Mouse (Mus musculus) neural tube, embryonic 11.5 days (tissue): ENCODE measurements around the gene Cd72. TPM values are rescaled to one million over a fixed set of nuclear protein-coding genes. Genes with fewer than 3 reads are reported as not detected.
A peak's percentile ranks its signal among the peaks of the same experiment; 100 is the strongest.

Experiments used
- ATAC-seq: fragments of 200-750 bp; cut with Nextera tagmentation; 2 replicates; pipeline ENCODE4 v1.8.0; 2017; ENCODE audit warnings: moderate number of reproducible peaks, mild to moderate bottlenecking, moderate TSS enrichment, moderate library complexity; ENCODE audit not compliant: insufficient read depth, low FRiP score, low TSS enrichment
- DNase-seq: peaks from one replicate; pipeline ENCODE4 v3.0.0-alpha.2; 2015; ENCODE audit warnings: low spot score
- H3K27ac ChIP-seq: fragments of 300-500 bp; sonication (generic); 2 replicates; pipeline ENCODE4 v1.5.1; 2014; ENCODE audit warnings: low read depth, mild to moderate bottlenecking, low read length
- H3K27me3 ChIP-seq: fragments of 300-500 bp; sonication (generic); 2 replicates; pipeline ENCODE4 v1.6.1; 2014; ENCODE audit warnings: mild to moderate bottlenecking, low read length, mixed read lengths; ENCODE audit not compliant: control insufficient read depth, insufficient read depth
- H3K36me3 ChIP-seq: fragments of 300-500 bp; sonication (generic); 2 replicates; pipeline ENCODE4 v1.6.1; 2014; ENCODE audit warnings: mild to moderate bottlenecking, low read length, moderate library complexity, mixed read lengths; ENCODE audit not compliant: control insufficient read depth, insufficient read depth
- H3K4me1 ChIP-seq: fragments of 300-500 bp; sonication (generic); 2 replicates; pipeline ENCODE4 v1.6.1; 2014; ENCODE audit warnings: low read length, mixed read lengths; ENCODE audit not compliant: control insufficient read depth, insufficient read depth
- H3K4me2 ChIP-seq: fragments of 300-500 bp; sonication (generic); 2 replicates; pipeline ENCODE4 v1.6.1; 2014; ENCODE audit warnings: low read depth, mild to moderate bottlenecking, moderate library complexity
- H3K4me3 ChIP-seq: fragments of 300-500 bp; sonication (generic); 2 replicates; pipeline ENCODE4 v1.5.1; 2014; ENCODE audit warnings: low read depth, low read length
- H3K9ac ChIP-seq: fragments of 300-500 bp; sonication (generic); 2 replicates; pipeline ENCODE4 v1.6.1; 2014; ENCODE audit warnings: mild to moderate bottlenecking, low read length
- H3K9me3 ChIP-seq: fragments of 300-500 bp; sonication (generic); 2 replicates; pipeline ENCODE4 v1.6.1; 2016; ENCODE audit warnings: low read length; ENCODE audit not compliant: control insufficient read depth
- WGBS: fragments of 180-500 bp; shearing (Covaris S2); extraction: QIAGEN DNeasy Blood & Tissue Kit; methylation state at CpG from one replicate; pipeline ENCODE4 v1.1.7; 2014; 5-methylcytosine and 5-hydroxymethylcytosine counted together
- polyA plus RNA-seq: library from polyadenylated mRNA; unstranded; fragments of >200 nt; fragmentation: Nextera tagmentation; extraction: Ambion mirVana; gene quantifications from 2 replicates; pipeline ENCODE4 v1.2.1, GENCODE M21; 2014

Gene Cd72
- polyA plus RNA-seq, 1 experiment from 2014 or later, result 2.8 TPM

GRCm38 (mm10) chr4:43407071-43407920, 47.1 kb downstream of the Cd72 start:
- 67% methylated on average over 12 of the region's 12 CpGs for WGBS
- Histone ChIP-seq H3K9ac (peak overlapping the region; percentile 80), H3K9me3 (no peaks in the 10 kb centered on the region), H3K4me2 (peak overlapping the region; percentile 63), H3K36me3 (no peaks in the 10 kb centered on the region), H3K4me1 (peaks cover 7% of the 10 kb centered on the region; the same call in 1 of the 2 replicates), H3K27me3 (no peaks in the 10 kb centered on the region), H3K4me3 (peak overlapping the region; percentile 44), H3K27ac (peak overlapping the region; percentile 76)
- ATAC-seq, result 0 out of 2 replicates have a peak, but pooled peaks have one; percentile 33
- peak; percentile 29 for DNase-seq

- Histone ChIP-seq H3K36me3 (no peaks in the 10 kb centered on the region), H3K9me3 (no peaks in the 10 kb centered on the region), H3K27ac (peak overlapping the region; percentile 76), H3K9ac (peak overlapping the region; percentile 80), H3K4me1 (peaks cover 8% of the 10 kb centered on the region; the same call in 1 of the 2 replicates), H3K27me3 (no peaks in the 10 kb centered on the region), H3K4me3 (peak overlapping the region; percentile 44), H3K4me2 (peak overlapping the region; percentile 63)
- DNase-seq (peak; percentile 87), ATAC-seq (peak; percentile 94)
- WGBS, result 3% methylated on average over 27 of the region's 28 CpGs
Measured at GRCm38 (mm10) chr4:43406162-43406971, 48.1 kb downstream of the Cd72 start.

GRCm38 (mm10) chr4:43404697-43405096, 49.7 kb downstream of the Cd72 start:
- no peak overlapping the region for H3K4me2 ChIP-seq
- H3K4me1 ChIP-seq, result peaks cover 13% of the 10 kb centered on the region
- no peak for DNase-seq
- no peak overlapping the region for H3K9ac ChIP-seq
- no peaks in the 10 kb centered on the region for H3K36me3 ChIP-seq
- no peak overlapping the region for H3K27ac ChIP-seq
- 89% methylated on average over 10 of the region's 10 CpGs for WGBS
- ATAC-seq, result no peak
- H3K4me3 ChIP-seq, result no peak overlapping the region
- no peaks in the 10 kb centered on the region for H3K27me3 ChIP-seq
- no peaks in the 10 kb centered on the region for H3K9me3 ChIP-seq

- Histone ChIP-seq H3K36me3 (no peaks in the 10 kb centered on the region), H3K4me2 (no peak overlapping the region), H3K27me3 (no peaks in the 10 kb centered on the region), H3K9me3 (no peaks in the 10 kb centered on the region), H3K27ac (no peak overlapping the region), H3K4me3 (no peak overlapping the region), H3K4me1 (peaks cover 15% of the 10 kb centered on the region), H3K9ac (no peak overlapping the region)
- WGBS, result 78% methylated on average over 9 of the region's 9 CpGs
- DNase-seq, result no peak
- ATAC-seq, result no peak
Measured at GRCm38 (mm10) chr4:43402212-43402611, 52.2 kb downstream of the Cd72 start.

- Histone ChIP-seq H3K4me3 (no peak overlapping the region), H3K4me2 (no peak overlapping the region), H3K27me3 (no peaks in the 10 kb centered on the region), H3K27ac (no peak overlapping the region), H3K4me1 (peaks cover 15% of the 10 kb centered on the region), H3K9ac (no peak overlapping the region), H3K36me3 (no peaks in the 10 kb centered on the region), H3K9me3 (no peaks in the 10 kb centered on the region)
- ATAC-seq, result no peak
- DNase-seq, result no peak
- 91% methylated on average over 10 of the region's 10 CpGs for WGBS
Measured at GRCm38 (mm10) chr4:43401486-43401885, 52.9 kb downstream of the Cd72 start.

- whole genome bisulfite sequencing, result 31% methylated on average over 10 of the region's 10 CpGs
- DNase-seq, result peak; percentile 36
- H3K9me3 ChIP-seq, result no peaks in the 10 kb centered on the region
- no peak overlapping the region for H3K27ac ChIP-seq
- no peak overlapping the region for H3K4me3 ChIP-seq
- peaks cover 14% of the 10 kb centered on the region for H3K4me1 ChIP-seq
- H3K36me3 ChIP-seq, result no peaks in the 10 kb centered on the region
- ATAC-seq, result no peak
- no peaks in the 10 kb centered on the region for H3K27me3 ChIP-seq
- H3K9ac ChIP-seq, result no peak overlapping the region; the same call in 1 of the 2 replicates
- H3K4me2 ChIP-seq, result no peak overlapping the region
Measured at GRCm38 (mm10) chr4:43400976-43401375, 53.5 kb downstream of the Cd72 start.

GRCm38 (mm10) chr4:43399391-43400131, 54.9 kb downstream of the Cd72 start:
- Histone ChIP-seq H3K4me1 (peaks cover 11% of the 10 kb centered on the region), H3K27me3 (no peaks in the 10 kb centered on the region), H3K27ac (no peak overlapping the region), H3K36me3 (no peaks in the 10 kb centered on the region), H3K9ac (no peak overlapping the region), H3K9me3 (no peaks in the 10 kb centered on the region), H3K4me3 (no peak overlapping the region), H3K4me2 (no peak overlapping the region)
- DNase-seq (no peak), ATAC-seq (no peak)
- WGBS, result 86% methylated on average over 31 of the region's 31 CpGs

GRCm38 (mm10) chr4:43398829-43399331, 55.5 kb downstream of the Cd72 start:
- no peak overlapping the region for H3K9ac ChIP-seq

More at GRCm38 (mm10) chr4:43398829-43399331, 55.5 kb downstream of the Cd72 start:
- Histone ChIP-seq H3K27ac (no peak overlapping the region), H3K27me3 (no peaks in the 10 kb centered on the region), H3K4me1 (peaks cover 11% of the 10 kb centered on the region), H3K4me3 (no peak overlapping the region), H3K4me2 (no peak overlapping the region), H3K9me3 (no peaks in the 10 kb centered on the region), H3K36me3 (no peaks in the 10 kb centered on the region)
- WGBS, result 76% methylated on average over 17 of the region's 17 CpGs
- no peak for ATAC-seq
- no peak for DNase-seq
